Mouse (Mus musculus): ENCODE data around the gene Slc9a8.

The Slc9a8 gene

GRCm38 (mm10) chr2:167399012-167399411 is 22.5 kb upstream of the Slc9a8 start:
- POLR2A ChIA-PET, result interaction anchor here in 2 of 4 experiments (0.7 to 5.7 kb wide), 17 partner anchors 10 to 97 kb away, joined by 3 to 43 read pairs (median 5); partner anchors contain the start of gene Slc9a8 (in 1 of the 2)
- CTCF ChIA-PET, result interaction anchor here in 2 of 4 experiments (1.2 to 1.6 kb wide), 2 partner anchors 20 to 23 kb away, joined by 4 to 5 read pairs; no protein-coding TSS in a partner anchor

DNA sequence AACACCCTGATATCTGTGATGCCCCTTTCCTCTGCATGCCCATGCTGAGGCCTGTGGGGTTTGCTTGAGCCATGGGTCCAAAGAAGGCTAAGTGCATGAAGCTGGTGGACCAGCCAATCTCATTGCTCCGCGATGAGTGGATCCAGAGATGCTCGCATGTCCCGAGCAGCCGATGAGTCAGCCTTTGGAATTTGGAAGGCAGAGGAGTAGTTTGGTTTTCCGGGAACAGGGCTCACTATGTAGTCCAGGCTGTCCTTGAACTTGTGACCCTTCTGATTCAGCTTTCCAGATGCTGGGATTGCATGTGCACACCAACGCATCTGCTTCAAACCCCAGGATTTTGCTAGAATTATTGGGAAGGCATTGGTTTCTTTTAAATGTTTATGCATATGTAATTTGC is 21.9 kb upstream of the Slc9a8 start:
- POLR2A ChIA-PET, result interaction anchor here in 3 of 4 experiments (0.7 to 5.7 kb wide), 18 partner anchors 13 to 98 kb away, joined by 3 to 43 read pairs (median 4); partner anchors contain the start of gene Slc9a8 (in 1 of the 3)

GRCm38 (mm10) chr2:167403085-167403484 is 18.4 kb upstream of the Slc9a8 start:
- CTCF ChIA-PET, result interaction anchor here in 2 of 4 experiments (0.7 to 1.7 kb wide), 6 partner anchors 15 to 181 kb away, joined by 3 to 5 read pairs (median 4); no protein-coding TSS in a partner anchor
- POLR2A ChIA-PET, result interaction anchor here in 3 of 4 experiments (0.5 to 5.7 kb wide), 13 partner anchors 9 to 407 kb away, joined by 3 to 43 read pairs (median 3); partner anchors contain the start of genes Slc9a8 (in 2 of the 3) and Stau1 (in 1 of the 3)

More for the DNA sequence above, 21.9 kb upstream of the Slc9a8 start:
- CTCF ChIA-PET, result interaction anchor here in 2 of 4 experiments (1.2 to 1.7 kb wide), 4 partner anchors 19 to 177 kb away, joined by 3 to 10 read pairs (median 4); no protein-coding TSS in a partner anchor

GRCm38 (mm10) chr2:167405101-167405880 is 16.2 kb upstream of the Slc9a8 start:
- CTCF ChIA-PET, result interaction anchor here in 2 of 4 experiments (0.6 to 0.8 kb wide), 2 partner anchors 14 to 39 kb away, joined by 3 read pairs; no protein-coding TSS in a partner anchor
- POLR2A ChIA-PET, result interaction anchor here in 2 of 4 experiments (0.6 to 3.2 kb wide), 7 partner anchors 12 to 105 kb away, joined by 3 to 15 read pairs (median 6); partner anchors contain the start of gene Slc9a8 (in 1 of the 2)

GRCm38 (mm10) chr2:167407296-167407929 is 14.1 kb upstream of the Slc9a8 start:
- CTCF ChIA-PET, result interaction anchor here in 2 of 4 experiments (1.1 to 1.5 kb wide), 4 partner anchors 9 to 185 kb away, joined by 3 to 13 read pairs (median 4); no protein-coding TSS in a partner anchor
- POLR2A ChIA-PET, result interaction anchor here in 3 of 4 experiments (0.6 to 1.9 kb wide), 12 partner anchors 9 to 336 kb away, joined by 3 to 18 read pairs (median 4); partner anchors contain the start of genes Slc9a8 (in 2 of the 3) and B4galt5 (in 1 of the 3)

DNA sequence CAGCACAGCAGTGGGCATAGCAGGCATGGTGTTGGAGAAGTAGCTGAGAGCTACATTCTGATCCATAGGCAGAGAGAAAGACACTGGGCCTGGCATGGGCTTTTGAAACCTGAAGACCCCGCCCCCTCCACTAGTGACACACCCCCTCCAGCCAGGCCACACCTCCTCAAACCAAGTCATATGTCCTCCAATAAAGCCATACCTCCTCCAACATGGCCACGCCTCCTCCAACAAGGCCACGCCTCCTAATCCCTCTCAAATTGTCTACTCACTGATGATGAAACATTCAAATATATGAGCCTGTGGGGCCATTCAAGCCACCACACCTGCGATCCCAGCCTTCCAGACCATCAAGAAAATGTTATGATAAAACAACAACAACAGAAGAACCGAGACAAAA is 7.1 kb upstream of the Slc9a8 start:
- ChIA-PET POLR2A (interaction anchor here in 1 of 4 experiments (0.6 to 1.3 kb wide), 4 partner anchors 8 to 60 kb away, joined by 3 to 5 read pairs (median 4); no protein-coding TSS in a partner anchor), CTCF (no interaction called here)

DNA sequence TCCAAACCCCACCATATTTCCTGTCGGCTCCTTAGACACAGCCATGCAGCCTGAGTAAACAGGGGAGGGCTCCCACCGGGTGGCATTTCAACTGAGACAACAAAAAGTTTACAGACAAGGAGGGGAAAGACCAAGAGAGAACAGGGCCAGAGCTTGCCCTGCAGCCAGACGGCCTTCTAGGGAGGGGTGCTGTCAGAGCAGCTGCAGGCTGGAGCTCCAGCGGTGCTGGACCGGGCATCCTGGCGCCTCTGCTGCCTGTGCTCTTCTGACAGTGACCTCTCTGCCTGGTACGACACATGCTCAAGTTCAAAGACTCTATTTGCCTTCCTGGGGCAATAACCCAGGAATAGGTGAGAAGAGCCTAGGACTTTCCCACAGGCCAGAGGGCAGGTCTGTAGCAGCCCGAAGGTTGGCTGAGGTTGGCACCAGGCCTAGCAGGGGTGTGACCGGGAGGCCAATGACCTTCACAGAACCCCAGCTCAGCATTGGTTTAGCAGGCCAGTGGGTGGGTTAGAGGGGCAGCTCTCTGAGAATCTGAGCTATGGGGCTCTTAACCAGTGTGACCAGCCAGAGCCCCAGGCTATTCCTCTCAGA is 5.4 kb upstream of the Slc9a8 start:
- ChIA-PET POLR2A (interaction anchor here in 2 of 4 experiments (0.6 to 3.1 kb wide), 14 partner anchors 9 to 997 kb away, joined by 3 to 15 read pairs (median 4); partner anchors contain the start of gene B4galt5 (in 1 of the 2)), CTCF (interaction anchor here (0.7 to 4.7 kb wide), 8 partner anchors 8 to 194 kb away, joined by 3 to 43 read pairs (median 8); no protein-coding TSS in a partner anchor)

GRCm38 (mm10) chr2:167417048-167417447 is 4.5 kb upstream of the Slc9a8 start:
- ChIA-PET POLR2A (interaction anchor here in 3 of 4 experiments (0.6 to 3.1 kb wide), 21 partner anchors 10 to 354 kb away, joined by 3 to 15 read pairs (median 4); partner anchors contain the start of gene B4galt5 (in 1 of the 3)), CTCF (interaction anchor here (0.6 to 4.7 kb wide), 29 partner anchors 10 to 355 kb away, joined by 3 to 43 read pairs (median 4); partner anchors contain the start of genes B4galt5 (in 1 of the 4), Rnf114 (in 1 of the 4), Spata2 (in 1 of the 4) and Znfx1 (in 1 of the 4))

- CTCF ChIA-PET, result interaction anchor here (0.5 to 4.7 kb wide), 37 partner anchors 11 to 355 kb away, joined by 3 to 43 read pairs (median 4); partner anchors contain the start of genes B4galt5 (in 1 of the 4), Rnf114 (in 1 of the 4), Spata2 (in 1 of the 4) and Znfx1 (in 1 of the 4)
- POLR2A ChIA-PET, result interaction anchor here in 3 of 4 experiments (0.6 to 3.1 kb wide), 20 partner anchors 11 to 354 kb away, joined by 3 to 15 read pairs (median 4); no protein-coding TSS in a partner anchor
These were observed 3.8 kb upstream of the Slc9a8 start for GRCm38 (mm10) chr2:167417694-167418093.

GRCm38 (mm10) chr2:167419204-167419603 is 2.3 kb upstream of the Slc9a8 start:
- POLR2A ChIA-PET, result interaction anchor here in 3 of 4 experiments (0.6 to 5.8 kb wide), 29 partner anchors 10 to 1274 kb away, joined by 3 to 18 read pairs (median 4); no protein-coding TSS in a partner anchor

GRCm38 (mm10) chr2:167420811-167421241 is 686 bp upstream of the Slc9a8 start:
- POLR2A ChIA-PET, result interaction anchor here (0.6 to 7.3 kb wide), 56 partner anchors 12 to 425 kb away, joined by 3 to 95 read pairs (median 5); partner anchors contain the start of genes B4galt5 (in 1 of the 4), Stau1 (in 1 of the 4) and Znfx1 (in 1 of the 4)
- CTCF ChIA-PET, result interaction anchor here in 3 of 4 experiments (0.6 to 3.6 kb wide), 11 partner anchors 10 to 348 kb away, joined by 3 to 16 read pairs (median 3); no protein-coding TSS in a partner anchor

More at GRCm38 (mm10) chr2:167419204-167419603, 2.3 kb upstream of the Slc9a8 start:
- CTCF ChIA-PET, result interaction anchor here (0.5 to 4.7 kb wide), 59 partner anchors 11 to 1674 kb away, joined by 3 to 43 read pairs (median 4); partner anchors contain the start of genes Rnf114 (in 1 of the 4) and Spata2 (in 1 of the 4)

DNA sequence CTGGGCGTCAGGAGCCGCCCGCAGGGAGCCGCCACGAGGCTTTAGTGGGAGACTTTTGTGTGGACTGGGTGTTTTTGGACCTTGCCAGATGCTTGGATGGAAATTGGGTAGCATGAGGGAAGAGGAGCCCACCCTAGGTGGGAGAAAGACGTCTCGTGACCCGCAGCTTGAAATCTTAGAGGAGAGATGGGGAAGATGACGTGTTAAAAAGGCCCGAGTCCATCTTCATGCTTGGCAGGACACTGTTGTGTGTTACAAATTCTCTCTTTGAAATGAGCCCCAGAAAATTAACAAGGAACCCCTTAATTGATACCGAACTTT is 598 bp downstream of the Slc9a8 start:
- ChIA-PET POLR2A (interaction anchor here (0.5 to 7.3 kb wide), 72 partner anchors 8 to 1450 kb away, joined by 3 to 95 read pairs (median 6); partner anchors contain the start of genes B4galt5 (in 2 of the 4), Znfx1 (in 2 of the 4) and Spata2 (in 1 of the 4)), CTCF (interaction anchor here in 2 of 4 experiments (0.7 to 1.7 kb wide), 6 partner anchors 9 to 350 kb away, joined by 3 to 6 read pairs (median 4); no protein-coding TSS in a partner anchor)

GRCm38 (mm10) chr2:167423031-167423611 is 1.6 kb downstream of the Slc9a8 start:
- ChIA-PET CTCF (interaction anchor here in 3 of 4 experiments (0.5 to 1.7 kb wide), 10 partner anchors 16 to 351 kb away, joined by 3 to 6 read pairs (median 3); no protein-coding TSS in a partner anchor), POLR2A (interaction anchor here (0.6 to 7.3 kb wide), 106 partner anchors 8 to 1451 kb away, joined by 3 to 95 read pairs (median 5); partner anchors contain the start of genes B4galt5 (in 3 of the 4), Spata2 (in 2 of the 4), Znfx1 (in 2 of the 4) and Cse1l (in 1 of the 4))

DNA sequence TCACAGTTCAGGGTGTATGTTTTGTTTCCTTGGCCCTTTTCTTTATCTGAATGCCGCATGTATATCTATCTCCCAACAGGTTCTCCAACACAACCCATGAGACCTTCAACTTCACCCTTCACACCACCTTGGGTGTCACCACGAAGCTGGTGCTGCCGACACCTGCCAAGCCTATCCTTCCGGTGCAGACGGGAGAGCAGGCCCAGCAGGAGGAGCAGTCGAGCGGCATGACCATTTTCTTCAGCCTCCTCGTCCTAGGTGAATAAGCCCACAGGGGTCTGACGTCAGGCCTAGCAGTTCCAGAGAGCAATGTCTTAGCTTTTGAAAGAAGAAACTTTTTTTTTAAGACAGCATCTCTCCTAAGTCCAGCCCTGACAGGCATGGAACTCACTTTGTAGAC is 2.5 kb downstream of the Slc9a8 start:
- ChIA-PET POLR2A (interaction anchor here (0.6 to 7.3 kb wide), 110 partner anchors 7 to 1533 kb away, joined by 3 to 95 read pairs (median 5); partner anchors contain the start of genes B4galt5 (in 3 of the 4), Znfx1 (in 3 of the 4), Spata2 (in 2 of the 4) and Cse1l (in 1 of the 4)), CTCF (interaction anchor here (0.5 to 1.5 kb wide), 16 partner anchors 8 to 1513 kb away, joined by 3 to 5 read pairs (median 3); no protein-coding TSS in a partner anchor)

GRCm38 (mm10) chr2:167424516-167424915 is 3.0 kb downstream of the Slc9a8 start:
- ChIA-PET POLR2A (interaction anchor here (0.5 to 7.3 kb wide), 89 partner anchors 8 to 1533 kb away, joined by 3 to 95 read pairs (median 5); partner anchors contain the start of genes B4galt5 (in 2 of the 4), Spata2 (in 2 of the 4), Znfx1 (in 2 of the 4) and Arfgef2 (in 1 of the 4)), CTCF (interaction anchor here in 3 of 4 experiments (0.5 to 1.5 kb wide), 11 partner anchors 9 to 233 kb away, joined by 3 to 5 read pairs (median 3); no protein-coding TSS in a partner anchor)

Data from embryonic stem cell, embryonic (primary cell).